Mouse (Mus musculus) testis, postnatal 14 days (tissue): ENCODE data around the gene 6030468B19Rik.
"Not testable (repeated sequence)": the region's sequence is repeated elsewhere in the genome, so short reads cannot be mapped to it uniquely, and the experiment has no call there.

Experiments
- DNase-seq: peaks from one replicate; pipeline ENCODE4 v3.0.0; 2021; ENCODE audit warnings: low spot score

6030468B19Rik gene

GRCm38 (mm10) chr11:117779434-117780198 is 17.8 kb upstream of the 6030468B19Rik start:
- DNase-seq: peak; percentile 76

DNA sequence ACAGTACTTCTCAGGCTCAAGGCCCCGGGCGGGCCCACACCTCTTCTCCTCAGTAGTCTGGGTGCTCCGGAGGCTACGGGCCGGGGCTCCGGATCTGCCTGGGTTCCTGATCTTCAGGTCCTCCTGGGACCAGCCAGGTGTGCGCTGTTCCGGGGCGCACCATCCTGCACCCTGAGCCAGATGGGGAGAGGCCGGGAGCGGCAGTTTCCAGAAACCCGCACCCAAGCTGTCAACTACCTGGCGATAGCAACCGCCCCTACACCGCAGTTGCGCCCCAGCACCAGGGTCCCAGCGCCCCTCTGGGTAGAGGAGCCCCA is 17.3 kb upstream of the 6030468B19Rik start:
- peak; percentile 21 for DNase-seq

GRCm38 (mm10) chr11:117780582-117781111 is 16.8 kb upstream of the 6030468B19Rik start:
- peak; percentile 86 for DNase-seq

DNA sequence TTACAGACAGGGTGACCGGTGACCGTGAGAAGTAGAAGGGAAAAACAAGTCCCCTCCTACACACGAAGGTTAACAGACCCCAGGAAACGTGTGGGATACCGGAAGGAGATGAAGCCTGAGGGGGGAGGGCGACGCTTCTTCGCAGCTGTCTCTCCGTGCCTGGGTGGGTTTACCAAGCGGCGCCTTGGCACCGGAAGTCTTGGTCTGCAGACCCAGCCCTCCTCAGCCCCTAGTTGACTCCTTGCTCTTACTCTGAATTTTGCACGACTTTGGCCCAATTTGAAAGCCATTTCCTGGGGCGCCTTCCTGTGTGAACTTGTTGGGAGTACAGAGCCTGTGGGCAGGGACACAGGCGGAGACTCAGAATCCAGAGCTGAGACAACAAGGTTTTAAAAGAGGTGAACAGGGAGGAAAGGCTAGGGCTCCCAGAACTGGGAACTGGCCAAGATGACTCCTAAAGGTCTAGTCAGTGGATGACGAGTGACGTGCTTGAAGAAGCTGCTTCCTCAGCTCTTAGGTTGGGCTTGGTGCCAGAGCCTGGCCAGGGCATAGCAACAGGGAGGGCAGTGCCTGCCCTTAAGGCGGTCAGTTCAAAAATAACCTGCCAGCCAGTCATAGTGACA is 16.1 kb upstream of the 6030468B19Rik start:
- DNase-seq: peak; percentile 53

DNA sequence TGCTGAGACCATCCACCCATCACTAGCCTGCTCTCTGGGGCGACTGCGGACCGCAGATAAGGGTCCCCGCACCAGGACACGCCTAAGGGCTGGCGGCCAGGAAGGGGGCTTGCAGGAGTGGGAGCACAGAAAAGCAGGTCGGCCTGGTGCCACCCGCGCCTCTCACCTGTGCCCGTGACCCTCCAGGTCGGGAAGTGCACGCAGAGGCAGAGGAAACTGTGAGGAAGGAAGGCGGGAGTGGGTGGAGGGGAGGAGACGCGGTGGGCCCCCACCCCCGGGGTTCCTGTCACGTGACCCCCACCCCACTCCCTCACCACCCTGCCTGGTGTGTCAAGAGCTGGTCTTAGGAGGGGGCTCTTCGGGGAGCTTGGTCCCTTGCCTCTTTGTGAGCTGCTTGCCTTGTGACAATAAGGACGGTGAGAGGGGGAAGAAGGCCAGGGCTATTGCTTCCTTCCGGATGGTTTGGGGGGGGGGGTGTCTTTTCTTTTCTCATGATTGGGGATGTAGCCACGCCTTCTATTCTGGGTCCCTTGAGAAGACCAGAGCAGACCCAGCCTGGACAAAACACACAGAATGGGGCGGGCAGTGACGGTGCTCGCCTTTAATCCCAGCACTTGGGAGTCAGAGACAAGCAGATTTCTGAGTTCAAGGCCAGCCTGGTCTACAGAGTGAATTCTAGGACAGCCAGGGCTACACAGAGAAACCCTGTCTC is 15.3 kb upstream of the 6030468B19Rik start, which contains the start of the genes Tmc8 and Tmc6:
TSS of gene Tmc8 (plus strand) at position 84 of the 712 bp plus-strand sequence.
TSS of gene Tmc6 (minus strand) at position 206 of the 712 bp plus-strand sequence.
- DNase-seq: no peak

- no peak for DNase-seq
Measured at GRCm38 (mm10) chr11:117782705-117783034, 14.8 kb upstream of the 6030468B19Rik start.

- no peak for DNase-seq
Measured at GRCm38 (mm10) chr11:117783089-117783488, 14.4 kb upstream of the 6030468B19Rik start.

- no peak for DNase-seq
Measured at GRCm38 (mm10) chr11:117783683-117784309, 13.7 kb upstream of the 6030468B19Rik start.

- DNase-seq: no peak
Measured at GRCm38 (mm10) chr11:117786294-117786693, 11.2 kb upstream of the 6030468B19Rik start.

GRCm38 (mm10) chr11:117788481-117788880 is 9.0 kb upstream of the 6030468B19Rik start:
- DNase-seq: not testable (repeated sequence)

GRCm38 (mm10) chr11:117790286-117790685 is 7.2 kb upstream of the 6030468B19Rik start:
- peak; percentile 76 for DNase-seq

- DNase-seq: no peak
Measured at GRCm38 (mm10) chr11:117790703-117791440, 6.6 kb upstream of the 6030468B19Rik start.

GRCm38 (mm10) chr11:117791441-117791761 is 6.1 kb upstream of the 6030468B19Rik start:
- DNase-seq: no peak

DNA sequence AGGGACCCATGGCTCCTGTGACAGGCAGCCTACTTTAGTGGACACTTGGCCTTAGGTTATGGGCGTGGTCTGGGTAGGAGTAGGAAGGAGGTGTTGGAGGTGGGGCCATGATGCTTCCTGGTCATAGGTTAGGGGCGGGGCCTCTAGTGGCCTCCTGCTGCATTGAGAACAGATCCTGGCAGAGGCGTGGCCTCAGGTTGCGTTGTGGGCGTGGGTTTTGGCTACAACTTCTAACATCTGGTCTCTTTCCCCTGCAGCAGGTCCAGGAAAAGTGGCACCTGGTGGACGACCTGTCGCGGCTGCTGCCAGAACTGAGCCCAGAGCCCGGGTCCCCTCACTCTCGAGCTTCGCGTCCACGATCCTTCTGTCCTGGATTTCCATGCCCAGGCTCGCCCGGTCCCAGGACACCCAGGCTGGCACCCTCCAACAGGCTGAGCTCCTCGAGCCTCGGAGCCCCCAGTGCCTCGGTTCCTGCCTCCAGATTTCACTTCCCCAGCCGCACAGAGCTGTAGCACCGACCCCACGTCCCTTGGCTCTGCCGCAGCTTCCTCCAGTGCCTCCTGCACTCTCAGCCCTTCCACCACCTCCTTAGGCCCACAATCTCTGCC is 5.1 kb upstream of the 6030468B19Rik start:
- peak; percentile 62 for DNase-seq

DNA sequence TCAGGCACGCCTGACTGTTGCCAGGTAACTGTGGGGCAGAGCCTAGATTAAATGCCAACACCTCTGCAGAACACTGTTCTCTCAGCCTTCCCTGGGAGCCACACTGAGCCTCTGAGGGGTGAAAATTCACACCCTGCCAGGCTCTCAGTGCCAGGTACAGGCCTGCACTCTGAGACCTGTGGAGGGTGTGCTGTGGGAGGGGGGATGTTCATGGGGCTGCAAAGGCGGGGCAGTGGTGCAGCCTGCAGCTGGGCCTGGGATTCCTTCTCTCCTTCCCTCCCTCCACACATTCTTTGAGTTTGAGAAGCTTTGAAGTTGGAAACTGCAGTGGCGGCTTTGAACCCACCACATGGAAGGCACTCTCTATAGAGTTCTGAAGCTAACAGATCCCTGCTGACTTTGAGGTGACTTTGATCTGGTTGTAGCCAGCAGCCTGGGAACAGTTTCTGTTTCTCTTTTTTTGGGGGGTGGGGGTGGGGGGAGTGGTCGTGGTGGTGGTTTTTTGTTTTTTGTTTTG is 3.4 kb upstream of the 6030468B19Rik start:
- DNase-seq: no peak

GRCm38 (mm10) chr11:117796954-117797353 is 506 bp upstream of the 6030468B19Rik start:
- no peak for DNase-seq

GRCm38 (mm10) chr11:117798160-117798541 is 691 bp downstream of the 6030468B19Rik start:
- DNase-seq: no peak

- DNase-seq: no peak
Measured at GRCm38 (mm10) chr11:117799174-117799573, 1.7 kb downstream of the 6030468B19Rik start.

DNA sequence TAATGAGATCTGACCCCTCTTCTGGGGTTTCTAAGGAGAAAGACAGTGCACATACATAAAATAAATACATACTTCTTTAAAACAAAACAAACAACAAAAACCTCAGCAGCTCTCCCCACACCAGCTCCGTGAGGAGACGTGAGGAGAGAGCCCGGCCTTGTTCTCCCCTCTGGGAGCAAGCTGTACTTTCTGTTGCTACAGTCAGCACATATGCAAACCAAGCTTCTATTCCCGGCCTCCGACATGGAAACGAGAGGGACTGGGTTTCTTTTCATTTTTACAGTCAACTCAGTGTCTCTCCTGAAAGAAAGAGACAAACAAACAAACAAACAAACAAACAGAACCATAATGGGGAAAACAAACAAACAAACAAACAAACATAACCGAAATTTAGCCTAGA is 2.6 kb downstream of the 6030468B19Rik start:
- DNase-seq: no peak

GRCm38 (mm10) chr11:117801650-117802049 is 4.2 kb downstream of the 6030468B19Rik start:
- no peak for DNase-seq

DNA sequence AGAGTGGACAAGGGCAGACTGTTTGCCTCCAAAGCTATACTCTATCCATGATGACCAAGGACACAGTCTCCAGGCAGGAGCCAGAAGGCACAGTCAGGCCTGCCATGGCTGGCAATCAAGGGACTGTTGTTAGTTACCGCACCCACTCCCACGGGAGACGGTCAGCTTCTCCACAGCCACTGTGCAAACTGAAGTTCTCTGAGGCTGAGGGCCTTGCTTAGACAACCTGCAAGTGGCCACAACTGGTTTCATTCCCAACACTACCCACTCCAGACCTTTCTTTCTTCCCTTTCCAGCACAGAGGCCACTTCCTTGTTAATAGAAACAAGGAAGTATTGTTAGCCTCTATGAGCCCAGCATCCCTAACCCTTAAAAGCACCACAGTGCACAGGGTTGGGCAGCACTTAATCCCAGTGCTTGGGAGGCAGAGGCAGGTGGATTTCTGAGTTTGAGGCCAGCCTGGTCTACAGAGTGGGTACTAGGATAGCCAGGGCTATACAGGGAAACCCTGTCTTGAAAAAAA is 5.8 kb downstream of the 6030468B19Rik start:
- DNase-seq: no peak
